In genomic region chr10:81570238-81570800, GRCm38 (mm10) we compare ENCODE assay signal across 8 mouse cellular contexts. TPM values are rescaled to one million over a fixed set of nuclear protein-coding genes. Genes with fewer than 3 reads are reported as not detected.
DNase-seq lines count a peak whose midpoint lies in the region; ATAC-seq and TF ChIP-seq lines count a peak whose summit lies in the region.

No protein-coding gene starts in this region.

- H3K27me3 ChIP-seq in hindbrain, embryonic 15.5 days: peaks cover 35% of the 10 kb centered on the region
- peaks cover 14% of the 10 kb centered on the region for H3K27me3 ChIP-seq in midbrain, postnatal 0 days (ENCODE audit: insufficient read depth, low read length)

- H3K4me3 ChIP-seq in lung, adult 2 months (replicated peaks; ENCODE audit: extremely low read depth, low read depth, low read length): peak overlapping the region; percentile 54
- peak overlapping the region; percentile 45 for H3K4me3 ChIP-seq in hindbrain, embryonic 15.5 days
- peak overlapping the region; percentile 35 for H3K4me3 ChIP-seq in midbrain, postnatal 0 days (ENCODE audit: low read depth, low read length)

- 0 out of 2 replicates have a peak, but pooled peaks cover 2% of the 10 kb centered on the region for H3K4me1 ChIP-seq in lung, adult 2 months (ENCODE audit: control insufficient read depth, insufficient read depth, low read length)
- H3K4me1 ChIP-seq in hindbrain, embryonic 15.5 days (replicated peaks): peaks cover 59% of the 10 kb centered on the region
- peaks cover 5% of the 10 kb centered on the region for H3K4me1 ChIP-seq in midbrain, postnatal 0 days (ENCODE audit: insufficient read depth, low read length)

- ATAC-seq in hindbrain, embryonic 15.5 days (ENCODE audit: low FRiP score, low read depth): peak; percentile 1; the same call in 1 of the 2 replicates
- ATAC-seq in midbrain, postnatal 0 days (ENCODE audit: low FRiP score): no peak

- no peaks in the 10 kb centered on the region for H3K9me3 ChIP-seq in hindbrain, embryonic 15.5 days
- no peaks in the 10 kb centered on the region for H3K9me3 ChIP-seq in midbrain, postnatal 0 days (ENCODE audit: low read length)

- no peak for TF ChIP-seq CTCF in lung, adult 2 months (IDR thresholded peaks at IDR 0.05; ENCODE audit: insufficient read depth, low read length)
- TF ChIP-seq CTCF in midbrain, postnatal 0 days (IDR thresholded peaks at IDR 0.05): no peak

- H3K9ac ChIP-seq in hindbrain, embryonic 15.5 days: no peak overlapping the region
- H3K9ac ChIP-seq in midbrain, postnatal 0 days (replicated peaks; ENCODE audit: low read length, poor library complexity, severe bottlenecking): peak overlapping the region; percentile 50; the same call in 1 of the 2 replicates

- WGBS in lung, adult 2 months: 15% methylated on average over 8 of the region's 11 CpGs
- under 1% methylated on average over 8 of the region's 11 CpGs for WGBS in hindbrain, embryonic 15.5 days
- WGBS in midbrain, postnatal 0 days: 4% methylated on average over 8 of the region's 11 CpGs

- peak overlapping the region; percentile 82 for H3K27ac ChIP-seq in hindbrain, embryonic 15.5 days (replicated peaks)
- peak overlapping the region; percentile 71 for H3K27ac ChIP-seq in midbrain, postnatal 0 days (ENCODE audit: low read depth, low read length)

- peaks cover 10% of the 10 kb centered on the region for H3K36me3 ChIP-seq in hindbrain, embryonic 15.5 days
- H3K36me3 ChIP-seq in midbrain, postnatal 0 days (ENCODE audit: insufficient read depth, low read length): peaks cover 16% of the 10 kb centered on the region

- DNase-seq in lung, adult 2 months: no peak
- no peak for DNase-seq in lung, postnatal 4 days
- DNase-seq in embryo, embryonic 10.5 days (ENCODE audit: low spot score): peak; percentile 82
- DNase-seq in midbrain, postnatal 0 days (ENCODE audit: low spot score): peak; percentile 60
- DNase-seq in cerebellum, adult 9-10 months: no peak
- no peak for DNase-seq in urinary bladder, postnatal 10 days (ENCODE audit: low spot score)
- DNase-seq in yolk sac, embryonic 10.5 days (ENCODE audit: low spot score): no peak

- TF ChIP-seq POLR2A in lung, adult 2 months (IDR thresholded peaks at IDR 0.05; ENCODE audit: borderline replicate concordance, extremely low read depth, low read depth, low read length): no peak

- H3K4me2 ChIP-seq in hindbrain, embryonic 15.5 days: peak overlapping the region; percentile 84
- H3K4me2 ChIP-seq in midbrain, postnatal 0 days (ENCODE audit: low read depth, low read length, poor library complexity, severe bottlenecking): peak overlapping the region; percentile 74

RNA-seq across cellular contexts. Expression of gene Tle2, which starts 4.0 kb away (rescaled TPM):
- polyA plus RNA-seq in lung, adult 2 months (2012; rRNA removed): 164 and 218 TPM in 2 replicates
- 46.6 and 46.9 TPM in 2 replicates for polyA plus RNA-seq in hindbrain, embryonic 15.5 days (2015; fragmentation: Nextera tagmentation; extraction: Ambion mirVana)
- total RNA-seq in midbrain, postnatal 0 days (2014; rRNA removed): 31.2 and 35.6 TPM in 2 replicates
- 56.8 and 57.3 TPM in 2 replicates for polyA plus RNA-seq in midbrain, postnatal 0 days (2015; fragmentation: Nextera tagmentation; extraction: Ambion mirVana)

RNA-seq across cellular contexts. Expression of gene Aes, which starts 11.0 kb away (rescaled TPM):
- polyA plus RNA-seq in lung, adult 2 months (2012; rRNA removed): 1,275 and 1,423 TPM in 2 replicates
- 820 and 884 TPM in 2 replicates for polyA plus RNA-seq in hindbrain, embryonic 15.5 days (2015; fragmentation: Nextera tagmentation; extraction: Ambion mirVana)
- total RNA-seq in midbrain, postnatal 0 days (2014; rRNA removed): 539 and 662 TPM in 2 replicates
- polyA plus RNA-seq in midbrain, postnatal 0 days (2015; fragmentation: Nextera tagmentation; extraction: Ambion mirVana): 805 and 854 TPM in 2 replicates

RNA-seq across cellular contexts. Expression of gene Gna11, which starts 25.3 kb away (rescaled TPM):
- 114 and 117 TPM in 2 replicates for polyA plus RNA-seq in lung, adult 2 months (2012; rRNA removed)
- 94.3 and 109 TPM in 2 replicates for polyA plus RNA-seq in hindbrain, embryonic 15.5 days (2015; fragmentation: Nextera tagmentation; extraction: Ambion mirVana)
- 108 and 130 TPM in 2 replicates for total RNA-seq in midbrain, postnatal 0 days (2014; rRNA removed)
- 107 and 108 TPM in 2 replicates for polyA plus RNA-seq in midbrain, postnatal 0 days (2015; fragmentation: Nextera tagmentation; extraction: Ambion mirVana)

RNA-seq across cellular contexts. Expression of gene Tle6, which starts 30.6 kb away (rescaled TPM):
- polyA plus RNA-seq in lung, adult 2 months (2012; rRNA removed): 33.3 and 41.6 TPM in 2 replicates
- polyA plus RNA-seq in hindbrain, embryonic 15.5 days (2015; fragmentation: Nextera tagmentation; extraction: Ambion mirVana): 8.7 and 9.8 TPM in 2 replicates
- total RNA-seq in midbrain, postnatal 0 days (2014; rRNA removed): 8.4 and 13.3 TPM in 2 replicates
- 4.7 and 7.5 TPM in 2 replicates for polyA plus RNA-seq in midbrain, postnatal 0 days (2015; fragmentation: Nextera tagmentation; extraction: Ambion mirVana)

RNA-seq across cellular contexts. Expression of gene BC025920, which starts 35.8 kb away (rescaled TPM):
- 0.57 and 1.1 TPM in 2 replicates for polyA plus RNA-seq in lung, adult 2 months (2012; rRNA removed)
- 1.7 and 2.1 TPM in 2 replicates for polyA plus RNA-seq in hindbrain, embryonic 15.5 days (2015; fragmentation: Nextera tagmentation; extraction: Ambion mirVana)
- total RNA-seq in midbrain, postnatal 0 days (2014; rRNA removed): 1.2 and 2.6 TPM in 2 replicates
- 0.80 and 1.6 TPM in 2 replicates for polyA plus RNA-seq in midbrain, postnatal 0 days (2015; fragmentation: Nextera tagmentation; extraction: Ambion mirVana)

Comparison
In these comparisons a context has a peak if more than half of its experiments do, and no peak if none do; other contexts are left out.
1. DNase-seq: peak in embryo, embryonic 10.5 days (single experiment) and midbrain, postnatal 0 days (single experiment); none in lung, adult 2 months (single experiment), lung, postnatal 4 days (0 of 2), cerebellum, adult 9-10 months (single experiment), urinary bladder, postnatal 10 days (single experiment) and yolk sac, embryonic 10.5 days (single experiment).
2. Peak in every context shown above with its lines, with median percentiles within 50 percentile points of each other: H3K4me3 ChIP-seq.